Mouse (Mus musculus) embryonic facial prominence, embryonic 11.5 days (tissue): ENCODE results near the gene Casq2. TPM values are rescaled to one million over a fixed set of nuclear protein-coding genes. Genes with fewer than 3 reads are reported as not detected.

Source experiments
- ATAC-seq: fragments of 200-750 bp; cut with Nextera tagmentation; replicated peaks from 2 replicates; pipeline ENCODE4 v1.8.0; 2017; ENCODE audit warnings: low read depth; ENCODE audit not compliant: insufficient number of reproducible peaks, low FRiP score, low TSS enrichment
- DNase-seq: peaks from one replicate; pipeline ENCODE4 v3.0.0-alpha.2; 2015; ENCODE audit warnings: low spot score
- H3K27ac ChIP-seq: fragments of 300-500 bp; sonication (generic); replicated peaks from 2 replicates; pipeline ENCODE4 v1.5.1; 2014; ENCODE audit warnings: mild to moderate bottlenecking, low read depth, low read length, control low read depth
- H3K27me3 ChIP-seq: fragments of 300-500 bp; sonication (generic); 2 replicates; pipeline ENCODE4 v1.6.1; 2014; ENCODE audit warnings: mild to moderate bottlenecking, low read length, moderate library complexity, mixed read lengths; ENCODE audit not compliant: control insufficient read depth, insufficient read depth
- H3K36me3 ChIP-seq: fragments of 300-500 bp; sonication (generic); replicated peaks from 2 replicates; pipeline ENCODE4 v1.6.1; 2014; ENCODE audit warnings: low read depth, mild to moderate bottlenecking, low read length, moderate library complexity, mixed read lengths; ENCODE audit not compliant: control insufficient read depth, insufficient read depth
- H3K4me1 ChIP-seq: fragments of 300-500 bp; sonication (generic); 2 replicates; pipeline ENCODE4 v1.6.1; 2014; ENCODE audit warnings: low read length, mixed read lengths; ENCODE audit not compliant: control insufficient read depth, insufficient read depth
- H3K4me2 ChIP-seq: fragments of 300-500 bp; sonication (generic); 2 replicates; pipeline ENCODE4 v1.6.1; 2014; ENCODE audit warnings: low read depth, mild to moderate bottlenecking, control low read depth, low read length, moderate library complexity
- H3K4me3 ChIP-seq: fragments of 300-500 bp; sonication (generic); 2 replicates; pipeline ENCODE4 v1.5.1; 2014; ENCODE audit warnings: low read depth, low read length, control low read depth
- H3K9ac ChIP-seq: fragments of 300-500 bp; sonication (generic); replicated peaks from 2 replicates; pipeline ENCODE4 v1.6.1; 2014; ENCODE audit warnings: mild to moderate bottlenecking, control low read depth, low read length
- H3K9me3 ChIP-seq: fragments of 300-500 bp; sonication (generic); replicated peaks from 2 replicates; pipeline ENCODE4 v1.6.1; 2016; ENCODE audit warnings: mild to moderate bottlenecking, low read length, inconsistent platforms, mixed read lengths; ENCODE audit not compliant: control insufficient read depth
- WGBS: fragments of 180-500 bp; shearing (Covaris S2); extraction: QIAGEN DNeasy Blood & Tissue Kit; methylation state at CpG from one replicate; pipeline ENCODE4 v1.1.7; 2014; 5-methylcytosine and 5-hydroxymethylcytosine counted together
- polyA plus RNA-seq: library from polyadenylated mRNA; unstranded; fragments of >200 nt; fragmentation: Nextera tagmentation; extraction: Ambion mirVana; gene quantifications from 2 replicates; pipeline ENCODE4 v1.2.1, GENCODE M21; 2014

Casq2 gene
- polyA plus RNA-seq, 1 experiment from 2014 or later, result 2.3 TPM

DNA sequence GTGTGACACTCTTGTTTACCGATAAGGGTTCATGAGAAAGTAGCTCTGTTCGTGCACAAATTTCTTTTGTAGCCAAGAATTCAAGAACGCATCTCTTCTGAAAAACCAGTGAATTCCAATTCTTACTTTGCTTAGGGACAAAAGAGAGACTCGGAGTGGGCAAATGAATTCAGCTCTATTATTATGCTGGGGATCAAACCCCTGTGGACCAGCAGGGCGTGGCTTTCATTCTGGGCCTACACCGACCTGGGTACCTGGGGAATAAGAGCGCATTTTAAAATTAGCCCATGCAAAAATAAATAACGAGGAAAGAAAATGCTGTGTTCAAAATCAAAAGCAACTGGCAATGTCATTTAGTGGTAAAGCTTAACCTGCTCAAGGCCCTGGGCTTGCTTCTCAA is 32.9 kb upstream of the Casq2 start:
- Histone ChIP-seq H3K4me3 (no peak overlapping the region), H3K4me2 (no peak overlapping the region), H3K9me3 (no peaks in the 10 kb centered on the region), H3K4me1 (no peaks in the 10 kb centered on the region), H3K27ac (no peak overlapping the region), H3K27me3 (no peaks in the 10 kb centered on the region), H3K9ac (no peak overlapping the region), H3K36me3 (no peaks in the 10 kb centered on the region)
- DNase-seq (no peak), ATAC-seq (no peak)
- 41% methylated on average over 8 of the region's 8 CpGs for WGBS

DNA sequence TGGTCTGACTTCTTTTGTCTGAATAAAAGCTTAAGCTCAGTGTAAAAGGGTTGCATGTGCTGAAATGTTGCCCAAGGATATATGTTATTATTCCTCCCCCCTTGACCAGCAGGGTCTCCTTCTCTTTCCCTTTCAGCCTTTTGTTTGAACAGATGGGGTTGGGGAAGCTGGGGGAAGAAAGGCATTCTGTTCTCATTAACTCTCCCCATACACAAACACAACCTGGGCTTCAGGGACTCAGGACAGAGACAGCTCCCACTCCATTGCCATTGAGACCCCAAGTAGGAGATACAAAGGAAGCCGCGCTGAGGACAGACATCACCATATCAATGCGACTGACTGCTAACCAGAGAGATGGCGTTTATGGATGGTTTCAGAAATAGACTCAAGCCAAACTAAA is 30.3 kb upstream of the Casq2 start:
- Histone ChIP-seq H3K9me3 (no peaks in the 10 kb centered on the region), H3K4me1 (no peaks in the 10 kb centered on the region), H3K27me3 (no peaks in the 10 kb centered on the region), H3K36me3 (no peaks in the 10 kb centered on the region), H3K9ac (no peak overlapping the region), H3K27ac (no peak overlapping the region), H3K4me3 (no peak overlapping the region), H3K4me2 (no peak overlapping the region)
- DNase-seq (peak; percentile 23), ATAC-seq (0 out of 2 replicates have a peak, but pooled peaks have one; percentile 34)
- WGBS, result 10% methylated on average over 4 of the region's 4 CpGs

DNA sequence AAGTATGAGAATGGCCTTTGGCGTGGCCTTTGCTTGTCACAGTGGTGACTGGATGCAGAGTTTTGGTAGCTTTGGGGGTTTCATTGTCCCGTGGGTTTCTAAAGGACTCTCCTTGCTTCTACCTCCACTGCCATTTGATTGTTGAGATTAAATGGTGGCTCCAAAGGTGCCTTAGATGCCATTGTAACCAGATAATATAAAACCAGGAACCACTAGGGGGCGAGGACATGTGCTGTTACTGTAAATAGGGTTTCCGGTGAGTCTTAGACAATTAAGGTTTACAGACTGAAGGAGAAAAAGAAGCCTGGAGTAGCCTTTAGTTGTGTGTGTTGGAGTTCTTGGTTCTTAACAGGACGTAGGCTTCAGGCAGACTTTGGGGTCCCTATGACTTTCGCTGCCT is 26.1 kb upstream of the Casq2 start:
- Histone ChIP-seq H3K27ac (no peak overlapping the region), H3K36me3 (no peaks in the 10 kb centered on the region), H3K9ac (no peak overlapping the region), H3K4me2 (no peak overlapping the region), H3K9me3 (no peaks in the 10 kb centered on the region), H3K4me1 (no peaks in the 10 kb centered on the region), H3K4me3 (no peak overlapping the region), H3K27me3 (no peaks in the 10 kb centered on the region)
- DNase-seq (no peak), ATAC-seq (no peak)
- WGBS, result 76% methylated on average over 6 of the region's 6 CpGs

DNA sequence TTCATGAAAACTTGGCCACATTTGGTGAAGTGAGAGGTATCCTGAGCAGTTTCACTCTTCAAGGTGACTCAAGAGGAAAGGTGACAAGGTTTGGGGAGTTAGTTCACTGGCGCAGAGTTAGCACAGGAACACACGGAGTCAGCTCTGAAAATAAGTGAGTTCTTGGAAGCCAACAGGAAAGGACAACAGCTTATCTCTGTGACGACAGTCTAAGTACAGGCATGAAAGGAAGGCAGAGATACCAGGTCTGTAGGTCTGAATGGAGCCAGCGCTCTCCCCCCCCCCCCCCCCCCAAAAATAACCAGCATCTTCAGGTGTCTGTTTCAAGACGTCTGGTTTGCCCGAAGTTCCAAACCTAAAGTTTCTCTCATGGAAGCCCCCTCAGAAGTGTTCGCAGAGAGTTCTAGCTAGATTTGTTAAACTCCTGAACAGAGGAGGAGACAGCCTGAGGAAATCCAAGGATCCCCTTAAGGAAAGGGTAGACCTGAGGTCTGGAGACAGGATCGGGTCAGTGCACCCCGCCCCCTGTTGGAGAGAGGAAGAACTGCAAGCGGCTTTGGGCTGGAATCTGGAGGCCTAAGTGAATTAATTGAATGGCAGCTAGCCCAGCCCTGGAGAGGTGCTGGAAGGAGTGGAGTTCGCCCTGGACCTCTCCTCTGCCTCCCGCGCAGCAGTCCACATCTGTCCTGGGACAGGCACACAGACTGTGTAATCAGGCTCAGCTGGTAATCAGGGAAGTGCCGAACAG is 24.1 kb upstream of the Casq2 start:
- 42% methylated on average over 14 of the region's 14 CpGs for WGBS

DNA sequence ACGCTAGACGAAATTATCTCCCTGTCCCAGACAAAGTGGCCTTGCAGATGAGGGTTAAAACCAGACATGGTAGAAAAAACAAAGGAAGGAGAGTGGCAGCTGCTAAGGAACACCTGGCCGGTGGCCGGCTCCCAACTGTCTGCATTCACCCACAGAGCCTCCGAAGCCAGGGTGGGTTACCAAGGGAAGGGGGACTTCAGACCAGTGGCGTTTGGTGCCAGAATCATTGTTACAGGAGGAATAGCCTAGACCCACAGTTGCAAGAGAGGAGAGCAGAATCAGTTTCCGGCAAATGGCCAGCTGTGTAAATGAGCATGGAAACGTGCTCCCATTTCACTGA is 23.6 kb upstream of the Casq2 start:
- no peaks in the 10 kb centered on the region for H3K9me3 ChIP-seq
- WGBS, result 30% methylated on average over 8 of the region's 8 CpGs
- no peak overlapping the region for H3K27ac ChIP-seq
- DNase-seq, result peak; percentile 16
- ATAC-seq, result 0 out of 2 replicates have a peak, but pooled peaks have one; percentile 2
- H3K4me1 ChIP-seq, result no peaks in the 10 kb centered on the region
- no peak overlapping the region for H3K9ac ChIP-seq
- H3K4me3 ChIP-seq, result no peak overlapping the region
- no peak overlapping the region for H3K4me2 ChIP-seq
- no peaks in the 10 kb centered on the region for H3K36me3 ChIP-seq
- no peaks in the 10 kb centered on the region for H3K27me3 ChIP-seq

More for the DNA sequence above, 24.1 kb upstream of the Casq2 start:
- ATAC-seq (peak; percentile 87), DNase-seq (peak; percentile 84)
- no peak overlapping the region for H3K9ac ChIP-seq
- H3K4me2 ChIP-seq, result no peak overlapping the region
- H3K4me1 ChIP-seq, result no peaks in the 10 kb centered on the region
- no peak overlapping the region for H3K27ac ChIP-seq
- no peak overlapping the region for H3K4me3 ChIP-seq
- no peaks in the 10 kb centered on the region for H3K36me3 ChIP-seq
- no peaks in the 10 kb centered on the region for H3K9me3 ChIP-seq
- no peaks in the 10 kb centered on the region for H3K27me3 ChIP-seq

DNA sequence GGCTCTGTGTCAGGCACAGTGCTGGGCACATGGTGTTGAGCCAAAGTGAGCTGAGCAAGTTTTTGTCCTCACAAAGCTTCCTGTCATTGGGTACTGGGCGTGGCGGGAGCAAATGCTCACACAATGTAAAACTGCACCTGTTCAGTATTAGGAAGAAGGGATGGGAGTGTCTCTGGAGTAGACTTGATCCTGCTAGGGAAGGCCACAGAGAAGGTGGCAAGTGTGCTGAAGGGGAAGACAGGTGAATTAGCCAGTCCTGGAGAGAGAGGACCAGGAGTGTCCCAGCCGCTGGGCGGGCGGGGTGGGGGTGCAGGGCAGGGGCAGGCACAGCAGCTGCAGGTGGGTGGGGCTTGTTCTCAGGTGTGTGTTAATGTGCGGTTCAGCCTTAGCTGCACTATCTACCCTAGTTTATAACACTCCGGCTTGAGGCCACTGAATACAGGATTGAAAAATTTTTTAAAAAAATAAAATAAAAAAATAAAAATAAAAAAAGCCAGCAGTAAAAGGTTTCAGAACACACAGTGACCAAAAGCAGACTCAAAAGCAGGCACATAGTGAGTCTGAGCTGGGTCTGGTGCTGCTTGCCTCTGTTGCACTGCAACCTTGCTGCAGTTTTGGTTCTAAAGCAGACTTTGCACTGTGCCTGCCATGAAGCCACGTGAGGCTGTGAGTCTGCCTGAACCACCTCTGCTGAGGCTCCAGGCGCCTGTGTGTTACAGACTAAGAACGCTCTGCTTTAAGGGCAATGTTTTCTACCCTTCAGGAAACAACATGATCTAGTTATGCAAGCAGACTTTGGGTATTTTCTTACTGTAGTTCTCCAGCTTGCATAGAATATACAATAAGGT is 22.7 kb upstream of the Casq2 start:
- Histone ChIP-seq H3K36me3 (no peaks in the 10 kb centered on the region), H3K9ac (no peak overlapping the region), H3K4me3 (no peak overlapping the region), H3K9me3 (no peaks in the 10 kb centered on the region), H3K4me2 (no peak overlapping the region), H3K4me1 (no peaks in the 10 kb centered on the region), H3K27ac (no peak overlapping the region), H3K27me3 (no peaks in the 10 kb centered on the region)
- no peak for DNase-seq
- 73% methylated on average over 10 of the region's 10 CpGs for WGBS
- 0 out of 2 replicates have a peak, but pooled peaks have one; percentile 16 for ATAC-seq

DNA sequence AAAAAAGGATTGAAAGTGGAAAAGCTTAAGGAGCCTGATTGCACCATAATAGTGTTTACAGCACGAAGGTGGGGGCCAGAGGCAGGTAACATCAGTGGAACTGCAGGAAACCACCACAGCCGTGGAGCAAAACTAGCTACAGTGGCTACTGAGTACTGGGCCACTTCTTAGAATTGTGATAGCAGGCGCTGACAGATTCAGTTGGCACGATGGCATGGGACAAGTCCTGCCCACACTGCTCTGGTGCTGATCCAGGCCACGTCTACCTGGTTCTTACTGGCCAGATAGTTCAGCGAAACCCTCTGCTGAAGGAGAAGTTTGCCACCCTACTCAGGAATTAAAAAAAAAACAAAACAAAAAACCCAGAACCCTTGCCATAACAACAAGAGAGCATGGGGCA is 21.6 kb upstream of the Casq2 start:
- no peaks in the 10 kb centered on the region for H3K27me3 ChIP-seq
- no peaks in the 10 kb centered on the region for H3K4me1 ChIP-seq
- ATAC-seq (no peak), DNase-seq (no peak)
- no peaks in the 10 kb centered on the region for H3K9me3 ChIP-seq
- H3K4me2 ChIP-seq, result no peak overlapping the region
- H3K4me3 ChIP-seq, result no peak overlapping the region
- no peak overlapping the region for H3K9ac ChIP-seq
- H3K36me3 ChIP-seq, result no peaks in the 10 kb centered on the region
- no peak overlapping the region for H3K27ac ChIP-seq
- 83% methylated on average over 6 of the region's 6 CpGs for WGBS

DNA sequence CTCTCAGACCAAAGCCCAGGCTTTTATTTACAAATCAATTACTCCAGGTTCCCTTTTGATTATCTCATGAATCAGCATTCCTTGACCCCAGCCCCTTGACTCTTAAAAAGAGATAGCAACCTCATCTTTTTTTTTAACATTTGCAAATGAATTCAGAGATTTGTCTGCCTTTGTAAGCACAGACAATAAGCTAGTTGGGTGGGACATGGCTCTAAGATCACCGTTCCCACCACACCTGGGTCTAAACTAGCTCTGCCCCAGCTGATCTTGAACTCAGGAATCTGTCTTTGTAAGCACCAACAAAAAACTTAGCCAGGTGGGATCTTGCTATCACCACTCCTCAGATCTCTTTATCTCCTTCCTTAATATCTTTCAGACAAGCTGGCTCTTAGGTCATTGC is 18.9 kb upstream of the Casq2 start:
- ATAC-seq (no peak), DNase-seq (no peak)
- Histone ChIP-seq H3K4me2 (no peak overlapping the region), H3K27me3 (no peaks in the 10 kb centered on the region), H3K4me1 (no peaks in the 10 kb centered on the region), H3K36me3 (no peaks in the 10 kb centered on the region), H3K27ac (no peak overlapping the region), H3K4me3 (no peak overlapping the region), H3K9ac (no peak overlapping the region), H3K9me3 (no peaks in the 10 kb centered on the region)
- 61% methylated on average over 1 of the region's 1 CpGs for WGBS
